Mouse (Mus musculus) brown adipose tissue, adult 24 weeks (tissue): Measurements from ENCODE around the gene Ubxn11. TPM values are rescaled to one million over a fixed set of nuclear protein-coding genes. Genes with fewer than 3 reads are reported as not detected.

ENCODE experiments used
- H3K27ac ChIP-seq: fragments of 200-500 bp; replicated peaks from 2 replicates; pipeline ENCODE4 v1.5.1; 2012; ENCODE audit warnings: low read depth, mild to moderate bottlenecking, low read length
- H3K4me1 ChIP-seq: fragments of 200-500 bp; 2 replicates; pipeline ENCODE4 v1.6.1; 2012; ENCODE audit warnings: low read length, mixed read lengths; ENCODE audit not compliant: control insufficient read depth, insufficient read depth, insufficient read length
- H3K4me3 ChIP-seq: fragments of 200-500 bp; 2 replicates; pipeline ENCODE4 v1.5.1; 2012; ENCODE audit warnings: low read depth, mild to moderate bottlenecking, low read length, moderate library complexity; ENCODE audit not compliant: insufficient read depth
- polyA plus RNA-seq: library from polyadenylated mRNA; stranded (reverse); fragments of >200 nt; gene quantifications from 2 replicates; pipeline ENCODE4 v1.2.4, GENCODE M21; 2012; ENCODE audit not compliant: missing spikeins, insufficient read depth, insufficient read length

Gene Ubxn11
- polyA plus RNA-seq, 1 experiment = 2.1 TPM

GRCm38 (mm10) chr4:134080674-134081073 lies 21.7 kb upstream of the Ubxn11 start:
- Histone ChIP-seq H3K27ac (no peak overlapping the region), H3K4me1 (peaks cover 4% of the 10 kb centered on the region; the same call in 1 of the 2 replicates), H3K4me3 (no peak overlapping the region)

GRCm38 (mm10) chr4:134081730-134082386 lies 20.5 kb upstream of the Ubxn11 start:
- Histone ChIP-seq H3K27ac (no peak overlapping the region), H3K4me3 (peak overlapping the region; percentile 48), H3K4me1 (peaks cover 4% of the 10 kb centered on the region; the same call in 1 of the 2 replicates)

DNA sequence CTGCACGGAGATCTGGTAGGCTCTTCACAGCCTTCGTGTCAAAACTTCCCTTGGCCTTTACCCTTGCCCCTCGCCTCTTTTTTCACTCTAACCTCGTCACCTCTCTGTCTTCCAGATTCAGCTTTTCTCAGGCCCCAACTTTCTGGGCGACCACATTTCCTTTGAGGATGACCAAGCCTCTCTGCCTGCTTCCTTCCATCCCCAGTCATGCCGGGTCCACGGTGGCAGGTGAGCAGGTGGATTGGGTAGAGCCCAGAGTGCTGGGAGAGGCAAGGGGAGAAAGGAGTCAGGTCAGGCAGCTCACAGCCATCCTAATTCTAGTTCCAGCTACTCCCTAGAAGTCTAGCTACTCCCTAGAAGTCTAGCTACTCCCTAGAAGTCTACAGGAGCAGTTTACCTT lies 19.9 kb upstream of the Ubxn11 start:
- Histone ChIP-seq H3K27ac (no peak overlapping the region), H3K4me3 (no peak overlapping the region), H3K4me1 (peaks cover 4% of the 10 kb centered on the region; the same call in 1 of the 2 replicates)

- H3K27ac ChIP-seq = no peak overlapping the region
- no peak overlapping the region for H3K4me3 ChIP-seq
- H3K4me1 ChIP-seq = peaks cover 4% of the 10 kb centered on the region; the same call in 1 of the 2 replicates
Observed at GRCm38 (mm10) chr4:134084999-134085398, 17.4 kb upstream of the Ubxn11 start.

DNA sequence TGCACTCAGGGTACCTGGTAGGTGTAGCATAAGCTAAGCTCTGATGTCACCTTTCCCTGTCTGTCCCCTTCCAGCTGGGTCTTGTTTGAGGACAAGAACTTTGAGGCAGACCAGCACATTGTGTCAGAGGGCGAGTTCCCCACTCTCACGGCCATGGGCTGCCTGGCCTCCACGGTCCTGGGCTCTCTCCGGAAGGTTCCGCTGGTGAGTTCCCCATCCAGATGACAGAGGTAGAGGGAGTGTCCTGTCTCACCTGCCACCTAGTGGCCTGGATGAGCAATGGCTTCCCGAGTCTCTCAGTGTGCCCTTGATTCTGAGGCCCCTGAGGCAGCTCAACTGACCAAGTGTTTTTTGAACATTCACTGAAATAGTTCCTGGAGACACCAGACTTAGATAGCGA lies 15.0 kb upstream of the Ubxn11 start:
- no peaks in the 10 kb centered on the region for H3K4me1 ChIP-seq
- H3K27ac ChIP-seq = no peak overlapping the region

GRCm38 (mm10) chr4:134089029-134089428 lies 13.3 kb upstream of the Ubxn11 start:
- H3K27ac ChIP-seq = no peak overlapping the region

More for the DNA sequence above, 15.0 kb upstream of the Ubxn11 start:
- no peak overlapping the region for H3K4me3 ChIP-seq

DNA sequence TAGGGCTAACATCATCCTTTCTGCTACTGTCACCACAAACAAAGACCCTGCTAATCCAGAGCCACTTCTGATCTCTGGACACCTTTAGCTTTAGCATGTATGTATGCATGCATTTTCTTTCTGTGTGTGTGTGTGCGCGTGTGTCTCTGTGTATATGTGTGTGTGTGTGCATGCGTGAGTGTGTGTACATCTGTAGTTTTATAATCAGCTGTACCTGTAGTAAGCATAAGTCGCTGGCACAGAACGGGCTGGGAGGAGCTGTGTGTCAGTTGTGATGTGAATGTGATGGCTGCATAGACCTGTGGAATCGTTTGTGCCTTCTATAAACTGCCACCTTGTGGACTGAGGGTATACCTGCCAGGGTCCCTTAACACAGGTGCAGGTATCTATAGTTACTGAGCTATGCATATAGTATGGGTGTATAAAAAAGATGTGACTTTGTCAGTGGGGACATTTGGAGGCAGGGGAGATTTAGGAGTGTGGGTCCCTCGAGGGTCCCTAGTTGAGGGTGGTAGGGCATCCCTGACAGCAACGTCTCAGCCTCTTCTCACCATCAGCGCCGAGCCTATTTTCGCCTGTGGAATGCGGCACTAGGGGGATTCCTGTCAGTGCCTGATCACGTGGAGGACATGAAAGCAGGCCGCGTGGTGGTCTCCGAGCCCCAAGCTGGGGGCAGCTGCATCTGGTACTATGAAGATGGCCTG lies 11.7 kb upstream of the Ubxn11 start:
- Histone ChIP-seq H3K4me1 (no peaks in the 10 kb centered on the region), H3K4me3 (no peak overlapping the region), H3K27ac (no peak overlapping the region)

More at GRCm38 (mm10) chr4:134089029-134089428, 13.3 kb upstream of the Ubxn11 start:
- Histone ChIP-seq H3K4me3 (no peak overlapping the region), H3K4me1 (no peaks in the 10 kb centered on the region)

DNA sequence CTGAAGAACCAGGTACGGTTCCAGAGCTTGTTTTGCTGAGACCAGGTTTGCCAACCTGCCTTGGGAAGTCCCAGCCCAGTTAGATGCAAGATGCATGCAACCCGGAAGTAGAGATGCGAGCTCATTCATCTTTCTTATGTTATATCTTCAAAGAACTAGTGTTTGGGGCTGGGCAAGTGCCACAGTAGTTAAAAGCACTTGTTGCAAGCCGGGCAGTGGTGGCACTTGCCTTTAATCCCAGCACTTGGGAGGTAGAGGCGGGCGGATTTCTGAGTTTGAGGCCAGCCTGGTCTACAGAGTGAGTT lies 11.2 kb upstream of the Ubxn11 start:
- Histone ChIP-seq H3K4me1 (no peaks in the 10 kb centered on the region), H3K27ac (no peak overlapping the region), H3K4me3 (no peak overlapping the region)

DNA sequence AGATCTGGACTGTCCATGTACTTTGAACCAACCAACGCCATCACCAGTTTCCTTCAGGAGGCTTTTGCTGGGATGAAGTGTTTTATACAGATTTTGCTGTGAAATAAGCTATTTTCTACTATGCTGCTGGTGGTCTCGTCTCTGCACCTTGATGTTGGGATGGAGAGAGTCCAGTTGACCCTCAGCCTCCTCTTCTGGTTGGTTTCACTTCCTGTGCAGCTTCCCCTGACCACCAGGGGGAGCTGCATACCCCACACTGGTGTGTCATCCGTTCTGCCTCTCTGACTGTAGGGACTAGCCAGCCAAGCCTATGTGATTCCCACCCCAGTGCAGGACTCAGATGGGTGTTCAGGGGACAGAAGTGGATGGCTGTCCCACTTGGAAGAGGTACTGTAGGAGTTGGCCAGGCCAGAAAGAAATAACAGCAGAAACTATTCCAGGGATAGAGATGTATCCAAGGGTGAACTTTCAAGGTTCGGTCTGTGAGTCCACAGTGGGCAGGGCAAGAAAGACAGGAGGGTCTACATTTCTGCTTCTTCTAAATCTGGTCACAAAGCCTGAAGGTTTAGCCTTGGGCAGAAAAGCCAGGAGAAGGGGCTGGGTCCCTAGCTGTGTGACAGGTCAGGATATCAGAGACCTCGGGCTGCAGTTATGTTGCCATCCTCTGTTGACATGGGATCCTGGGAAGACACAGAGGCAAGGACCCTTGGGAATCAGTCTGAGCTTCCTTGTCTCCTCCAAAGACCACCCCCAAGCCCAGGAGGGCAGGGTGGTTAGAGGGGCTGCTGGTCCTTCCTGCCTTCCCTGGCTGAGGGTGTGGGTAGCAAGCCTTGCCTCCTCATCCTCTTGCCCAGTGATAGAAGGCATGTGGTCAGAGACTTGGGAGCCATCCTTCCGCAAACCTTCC lies 9.7 kb upstream of the Ubxn11 start:
- H3K4me1 ChIP-seq = no peaks in the 10 kb centered on the region
- no peak overlapping the region for H3K4me3 ChIP-seq
- no peak overlapping the region for H3K27ac ChIP-seq

DNA sequence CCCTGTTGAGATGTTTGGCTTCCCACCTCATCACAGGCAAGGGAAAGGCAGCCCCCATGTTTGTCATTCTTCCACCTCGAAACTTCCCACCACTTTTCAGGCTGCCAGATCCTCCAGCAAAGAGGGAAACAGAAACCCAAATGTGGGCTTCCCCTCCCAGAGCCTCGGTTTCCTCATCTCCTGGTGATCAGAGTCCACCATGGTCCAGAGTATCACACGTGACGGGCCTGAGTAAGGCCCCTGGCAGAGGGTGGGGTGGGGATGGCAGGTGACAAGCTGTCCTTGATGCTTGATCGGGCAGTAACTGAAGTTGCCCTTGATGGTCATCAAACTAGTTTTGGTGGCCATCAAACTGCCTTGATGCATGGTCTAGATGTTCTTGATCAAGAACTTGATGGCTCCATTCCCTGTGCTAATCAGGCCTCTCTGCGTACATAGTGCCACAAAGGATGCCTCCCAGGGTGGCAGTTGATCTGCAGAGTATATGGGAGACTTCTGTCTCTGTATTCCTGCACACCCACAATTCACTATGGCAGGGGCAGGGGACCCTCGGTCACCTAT lies 8.3 kb upstream of the Ubxn11 start:
- 0 out of 2 replicates have a peak overlapping the region, but pooled peaks have one; percentile 31 for H3K27ac ChIP-seq
- H3K4me1 ChIP-seq = no peaks in the 10 kb centered on the region
- peak overlapping the region; percentile 39 for H3K4me3 ChIP-seq

DNA sequence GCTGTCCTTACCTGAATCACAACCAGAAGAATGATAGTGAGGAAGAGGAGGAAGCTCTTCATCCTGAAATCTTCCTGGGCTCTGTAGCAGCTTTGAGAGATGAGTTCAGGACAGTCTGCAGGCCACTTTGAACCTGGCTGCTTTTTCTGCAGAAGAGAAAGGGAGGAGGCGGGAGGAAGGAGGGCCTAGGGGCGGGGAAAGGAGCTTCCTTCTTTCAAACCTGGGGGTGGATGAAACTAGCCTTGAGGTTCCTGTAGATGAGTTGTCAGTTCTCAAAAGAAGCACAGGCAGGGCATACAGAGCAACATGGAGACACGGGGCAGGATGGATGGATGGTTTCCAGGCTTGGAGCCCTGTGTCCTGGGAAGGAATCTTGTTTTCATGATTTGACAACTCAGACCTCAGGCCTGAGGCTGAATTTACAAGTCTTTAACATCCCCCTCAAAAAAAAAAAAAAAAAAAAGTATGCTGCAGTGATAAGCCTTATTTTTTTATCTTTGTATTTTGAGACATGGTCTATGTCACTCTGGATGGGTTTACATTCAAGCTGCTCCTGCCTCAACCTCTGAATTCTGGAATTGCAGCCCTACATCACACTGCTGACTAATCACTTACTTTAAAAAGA lies 7.3 kb upstream of the Ubxn11 start, which contains the start of gene Cd52:
Cd52 (minus strand) TSS at position 160 of the 625 bp plus-strand sequence.
- Histone ChIP-seq H3K27ac (peak within 1 kb of the TSS; percentile 31), H3K4me3 (peak within 1 kb of the TSS; percentile 39), H3K4me1 (no peaks in the 10 kb centered on the region)

DNA sequence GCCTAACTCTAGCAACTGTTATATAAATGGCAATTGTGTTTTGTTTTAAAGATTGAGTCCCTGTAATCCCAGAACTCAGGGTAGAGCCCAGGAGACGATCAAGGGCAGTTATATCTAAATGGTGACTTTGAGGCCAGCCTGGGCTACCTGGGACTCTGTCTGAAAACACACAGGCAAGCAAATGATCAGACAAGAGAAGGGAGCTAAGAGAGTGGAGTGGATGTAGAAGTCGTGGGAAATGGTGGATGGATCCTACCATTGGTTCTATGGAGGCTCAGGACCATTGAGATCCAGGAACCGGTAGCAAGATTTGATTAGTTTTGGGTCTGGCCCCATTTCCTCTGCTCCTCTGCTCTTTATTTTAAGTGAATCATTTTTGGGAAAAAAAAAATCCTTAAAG lies 6.2 kb upstream of the Ubxn11 start:
- Histone ChIP-seq H3K27ac (no peak overlapping the region), H3K4me1 (no peaks in the 10 kb centered on the region), H3K4me3 (no peak overlapping the region)

DNA sequence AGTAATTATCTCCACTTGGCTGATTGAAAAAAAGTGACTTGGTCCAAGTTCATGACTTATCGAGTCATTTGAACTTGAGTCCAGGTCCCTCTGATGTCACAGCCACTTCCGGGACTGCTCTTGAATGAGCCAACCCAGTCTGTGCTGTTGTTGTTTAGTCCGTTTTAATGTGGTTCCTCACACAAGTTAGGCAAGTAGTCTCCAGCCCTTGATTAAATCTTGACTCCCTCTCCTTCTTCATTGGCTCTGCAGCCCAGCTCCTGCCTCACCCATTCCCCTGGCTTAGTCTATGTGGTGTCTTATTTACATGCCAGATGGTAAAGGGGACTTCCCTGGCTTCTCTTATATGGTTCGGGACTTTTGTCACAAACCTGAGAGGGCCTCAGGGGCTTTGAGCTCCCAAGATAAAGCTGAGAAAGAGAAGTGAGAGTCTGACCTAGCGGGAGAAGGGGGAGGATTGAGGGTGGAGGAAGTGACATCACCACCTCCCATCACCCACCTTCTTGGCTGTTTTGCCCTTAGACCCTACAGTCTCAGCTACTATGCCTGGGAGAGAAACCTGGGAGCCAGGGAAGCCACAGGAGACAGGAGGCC lies 5.3 kb upstream of the Ubxn11 start:
- Histone ChIP-seq H3K4me1 (no peaks in the 10 kb centered on the region), H3K4me3 (no peak overlapping the region), H3K27ac (peak overlapping the region; percentile 76)

GRCm38 (mm10) chr4:134098628-134099027 lies 3.7 kb upstream of the Ubxn11 start:
- Histone ChIP-seq H3K4me1 (no peaks in the 10 kb centered on the region), H3K27ac (peak overlapping the region; percentile 79), H3K4me3 (no peak overlapping the region)
